ENCODE assay signal across 25 mouse cellular contexts in genomic region chr7:128033616-128034015, GRCm38 (mm10). TPM values are rescaled to one million over a fixed set of nuclear protein-coding genes. Genes with fewer than 3 reads are reported as not detected.
"Had no signal": no experiment of that assay in that cellular context is flagged by ENCODE, and none has a peak within 500 bp of the region (broad histone marks: within the 10 kb centered on the region; RNA-seq: fewer than 3 reads in every experiment).

No protein-coding gene starts in this region.

- H3K4me1 ChIP-seq: midbrain, embryonic 10.5 days; midbrain, embryonic 12.5 days; neural tube, embryonic 13.5 days; neural tube, embryonic 15.5 days had no signal

- H3K4me2 ChIP-seq: liver, embryonic 15.5 days; lung, embryonic 14.5 days; midbrain, embryonic 12.5 days; neural tube, embryonic 13.5 days; neural tube, embryonic 15.5 days had no signal

- H3K36me3 ChIP-seq: liver, embryonic 15.5 days; midbrain, embryonic 10.5 days; midbrain, embryonic 12.5 days; neural tube, embryonic 13.5 days; neural tube, embryonic 15.5 days had no signal

- H3K27ac ChIP-seq: liver, embryonic 15.5 days; midbrain, embryonic 10.5 days; midbrain, embryonic 12.5 days; neural tube, embryonic 13.5 days; neural tube, embryonic 15.5 days had no signal

- H3K9ac ChIP-seq: liver, embryonic 15.5 days; lung, embryonic 14.5 days; midbrain, embryonic 12.5 days; neural tube, embryonic 13.5 days; neural tube, embryonic 15.5 days had no signal

- DNase-seq: lung, adult 18-20 months; lung, embryonic 14.5 days; lung, postnatal 10 days; lung, postnatal 4 days; midbrain, embryonic 14.5 days; retina, postnatal 1 day; right cerebral cortex, adult 18-20 months; right cerebral cortex, postnatal 25 days; right cerebral cortex, postnatal 4 days; thymus, adult 18-20 months; thymus, postnatal 14 days; thymus, postnatal 36 days had no signal

- H3K4me3 ChIP-seq: liver, embryonic 15.5 days; midbrain, embryonic 10.5 days; midbrain, embryonic 12.5 days; myocyte; neural tube, embryonic 13.5 days; neural tube, embryonic 15.5 days had no signal

- ATAC-seq: midbrain, embryonic 16.5 days had no signal

- H3K9me3 ChIP-seq: liver, embryonic 15.5 days; midbrain, embryonic 10.5 days; midbrain, embryonic 12.5 days; neural tube, embryonic 13.5 days; neural tube, embryonic 15.5 days had no signal

- H3K27me3 ChIP-seq: liver, embryonic 15.5 days; midbrain, embryonic 12.5 days; neural tube, embryonic 13.5 days; neural tube, embryonic 15.5 days had no signal

RNA-seq across cellular contexts. Expression of gene Gm49368, which starts 28.9 kb away (rescaled TPM):
- total RNA-seq: megakaryocyte-erythroid progenitor cell, adult 5-6 weeks had no signal
- polyA plus RNA-seq: lung, embryonic 14.5 days; lung, embryonic 16.5 days; midbrain, embryonic 10.5 days; midbrain, embryonic 12.5 days; midbrain, embryonic 14.5 days; midbrain, embryonic 16.5 days; myocyte; neural tube, embryonic 11.5 days; neural tube, embryonic 13.5 days; neural tube, embryonic 15.5 days; stomach, embryonic 14.5 days; thymus, postnatal 0 days had no signal

RNA-seq across cellular contexts. Expression of gene Trim72, which starts 29.9 kb away (rescaled TPM):
- total RNA-seq: megakaryocyte, adult 5-6 weeks had no signal
- polyA plus RNA-seq: lung, embryonic 14.5 days; midbrain, embryonic 10.5 days; midbrain, embryonic 12.5 days; midbrain, embryonic 14.5 days; midbrain, embryonic 16.5 days; neural tube, embryonic 11.5 days; neural tube, embryonic 13.5 days; thymus, postnatal 0 days had no signal
